8 mouse cellular contexts compared by ENCODE assay signal in genomic region chr9:106891829-106892551, GRCm38 (mm10). TPM values are rescaled to one million over a fixed set of nuclear protein-coding genes. Genes with fewer than 3 reads are reported as not detected.
A peak's percentile ranks its signal among the peaks of the same experiment; 100 is the strongest.
DNase-seq lines count a peak whose midpoint lies in the region; ATAC-seq lines count a peak whose summit lies in the region.

TSS of gene Manf (minus strand) at chr9:106891979.

- peaks cover 20% of the 10 kb centered on the region for H3K4me1 ChIP-seq in forebrain, embryonic 14.5 days (ENCODE audit: control insufficient read depth, insufficient read depth, low read length)
- peaks cover 53% of the 10 kb centered on the region for H3K4me1 ChIP-seq in neural tube, embryonic 15.5 days

- H3K4me3 ChIP-seq in forebrain, embryonic 14.5 days (ENCODE audit: low read depth, low read length), result peak within 1 kb of the TSS; percentile 95
- H3K4me3 ChIP-seq in neural tube, embryonic 15.5 days (replicated peaks), result peak within 1 kb of the TSS; percentile 96

- no peaks in the 10 kb centered on the region for H3K27me3 ChIP-seq in forebrain, embryonic 14.5 days (replicated peaks; ENCODE audit: control insufficient read depth, insufficient read depth, low read length)
- no peaks in the 10 kb centered on the region for H3K27me3 ChIP-seq in neural tube, embryonic 15.5 days (replicated peaks)

- H3K27ac ChIP-seq in forebrain, embryonic 14.5 days (ENCODE audit: low read depth, low read length), result peak within 1 kb of the TSS; percentile 94
- H3K27ac ChIP-seq in neural tube, embryonic 15.5 days (replicated peaks), result peak within 1 kb of the TSS; percentile 96

- H3K9me3 ChIP-seq in forebrain, embryonic 14.5 days (replicated peaks; ENCODE audit: control insufficient read depth, low read length), result no peaks in the 10 kb centered on the region
- H3K9me3 ChIP-seq in neural tube, embryonic 15.5 days (replicated peaks), result no peaks in the 10 kb centered on the region

- intact Hi-C loops in heart, postnatal 14 days (cut with DNase I), result no loop called here

- WGBS in forebrain, embryonic 14.5 days, result under 1% methylated on average over 59 of the region's 59 CpGs
- WGBS in neural tube, embryonic 15.5 days, result under 1% methylated on average over 59 of the region's 59 CpGs

- peak within 1 kb of the TSS; percentile 92 for H3K9ac ChIP-seq in forebrain, embryonic 14.5 days (ENCODE audit: low read length)
- peak within 1 kb of the TSS; percentile 96 for H3K9ac ChIP-seq in neural tube, embryonic 15.5 days (replicated peaks)

- H3K4me2 ChIP-seq in forebrain, embryonic 14.5 days (ENCODE audit: low read length), result peak within 1 kb of the TSS; percentile 84
- H3K4me2 ChIP-seq in neural tube, embryonic 15.5 days, result peak within 1 kb of the TSS; percentile 84

- DNase-seq in ES-CJ7 (ENCODE audit: low read depth, low spot score), result peak; percentile 99
- peak; percentile 96 for DNase-seq in cerebellum, adult 11 months
- DNase-seq in forebrain, embryonic 14.5 days (ENCODE audit: low spot score), result peak; percentile 99
- DNase-seq in heart, postnatal 14 days, result peak; percentile 94 to 95
- peak; percentile 99 for DNase-seq in layer of hippocampus, adult 11-12 months (ENCODE audit: low spot score)
- DNase-seq in lung, adult 18-20 months, result peak; percentile 99
- DNase-seq in testis, postnatal 14 days (ENCODE audit: low spot score), result peak; percentile 99

- ATAC-seq in forebrain, embryonic 14.5 days, result peak; percentile 99
- peak; percentile 99 for ATAC-seq in neural tube, embryonic 15.5 days (ENCODE audit: low FRiP score)

- H3K36me3 ChIP-seq in forebrain, embryonic 14.5 days (ENCODE audit: control insufficient read depth, insufficient read depth, low read length), result peaks cover 33% of the 10 kb centered on the region
- H3K36me3 ChIP-seq in neural tube, embryonic 15.5 days, result peaks cover 47% of the 10 kb centered on the region

RNA-seq across cellular contexts. Expression of gene Manf, which starts in this region (rescaled TPM):
- polyA plus RNA-seq in forebrain, embryonic 14.5 days (2014; fragmentation: Nextera tagmentation; extraction: Ambion mirVana), result 214 and 219 TPM in 2 replicates
- 100 to 1,000 TPM in 1 of 2 experiments, 10 to 100 TPM in 1; 70.5 to 106 TPM for total RNA-seq in heart, postnatal 14 days (2021)
- 192 and 201 TPM in 2 replicates for polyA plus RNA-seq in neural tube, embryonic 15.5 days (2015; fragmentation: Nextera tagmentation; extraction: Ambion mirVana)

Comparison
In these comparisons a context has a peak if more than half of its experiments do, and no peak if none do; other contexts are left out.
1. Peak in every context shown above with its lines: DNase-seq, ATAC-seq, H3K4me3 ChIP-seq and H3K27ac ChIP-seq.